Mouse (Mus musculus): ENCODE measurements around the gene Pik3cb.

The Pik3cb gene

DNA sequence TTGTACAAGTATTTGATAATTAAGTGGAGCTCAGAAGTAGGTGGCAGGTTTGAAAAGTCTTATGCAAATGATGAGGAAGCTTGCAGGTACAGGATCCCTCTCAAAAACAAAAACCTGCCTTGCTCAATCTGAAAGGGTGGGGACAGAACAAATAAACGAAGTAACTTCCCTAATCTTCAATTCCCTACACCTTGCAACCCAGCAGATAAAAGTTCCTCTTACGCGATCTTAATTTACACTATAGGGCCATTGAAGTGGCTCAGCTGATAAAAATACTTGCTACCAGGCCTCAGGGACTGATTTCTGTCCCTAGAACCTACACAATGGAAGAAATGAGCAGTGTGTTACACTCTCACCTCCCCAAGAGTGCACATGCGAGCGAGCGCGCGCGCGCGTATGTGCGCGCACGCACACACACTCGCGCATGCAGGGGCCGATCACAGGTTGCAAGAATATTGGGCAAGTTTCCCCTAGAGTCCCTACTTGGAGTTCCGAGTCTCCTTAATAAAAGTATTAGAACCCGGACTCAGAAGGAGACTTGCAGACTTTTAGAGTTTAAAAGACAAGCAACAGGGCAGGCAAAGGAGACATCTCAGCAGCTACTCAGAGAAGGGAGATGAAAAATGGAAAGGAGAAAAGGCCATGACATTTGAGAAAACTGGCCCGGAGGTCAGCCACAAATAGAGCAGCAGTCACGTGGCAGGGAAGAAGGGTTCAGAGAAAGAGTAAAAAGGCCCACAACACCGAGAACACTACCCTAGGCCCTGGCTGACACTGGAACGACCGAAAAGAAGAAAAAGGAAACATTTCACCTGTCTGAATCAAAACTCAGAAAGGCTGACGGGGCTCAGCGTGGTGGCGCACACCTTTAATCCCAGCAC is 6.7 kb upstream of the Pik3cb start:
- DNase-seq (ENCODE audit: extremely low read depth, low read depth): no peak

DNA sequence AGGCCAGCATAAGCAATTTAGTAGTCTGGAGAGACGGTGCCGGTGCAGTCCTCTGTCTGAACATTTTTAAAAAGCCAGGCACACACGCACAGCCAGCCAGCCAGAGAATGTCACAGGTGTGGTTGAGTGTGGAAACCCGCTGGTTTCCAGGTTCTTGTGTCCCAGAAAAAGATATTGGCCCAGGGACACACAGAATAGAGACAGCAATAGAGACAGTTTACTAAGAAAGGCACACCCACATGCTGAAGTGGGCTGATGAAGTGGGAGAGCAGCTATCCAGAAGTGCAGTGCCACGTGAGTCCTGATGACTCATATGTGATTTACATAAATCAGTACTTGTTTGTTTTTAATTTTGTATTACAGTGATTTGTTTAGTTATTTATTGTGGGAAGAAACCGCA is 5.3 kb upstream of the Pik3cb start:
- no peak for DNase-seq (ENCODE audit: extremely low read depth, low read depth)

DNA sequence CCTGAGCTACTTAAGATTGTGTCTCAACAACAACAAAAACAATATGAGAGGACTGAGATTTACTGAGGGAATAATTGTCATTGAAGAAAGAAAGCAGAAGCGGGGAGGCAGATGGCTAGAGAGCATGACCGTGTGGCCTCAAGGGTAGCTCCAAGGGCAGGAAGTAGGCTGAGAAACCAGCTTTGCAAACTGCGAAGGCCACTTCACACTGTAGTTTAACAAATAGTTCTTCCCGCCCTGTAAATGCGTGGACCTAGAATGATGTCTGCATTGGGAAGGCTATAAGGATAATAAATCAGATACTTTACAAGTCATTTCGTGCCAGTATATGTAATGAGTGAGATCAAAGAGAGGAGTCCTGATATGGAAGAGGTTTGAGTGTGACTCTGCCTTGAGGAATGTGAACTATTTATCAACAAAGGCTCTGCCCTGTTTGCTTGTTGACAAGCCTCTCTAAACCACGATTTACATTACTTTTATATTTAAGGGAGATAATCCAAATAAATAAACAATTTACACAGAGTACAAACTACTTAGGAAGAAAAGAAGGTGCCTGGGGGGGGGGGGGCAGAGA is 4.1 kb upstream of the Pik3cb start:
- no peak for DNase-seq (ENCODE audit: extremely low read depth, low read depth)

DNA sequence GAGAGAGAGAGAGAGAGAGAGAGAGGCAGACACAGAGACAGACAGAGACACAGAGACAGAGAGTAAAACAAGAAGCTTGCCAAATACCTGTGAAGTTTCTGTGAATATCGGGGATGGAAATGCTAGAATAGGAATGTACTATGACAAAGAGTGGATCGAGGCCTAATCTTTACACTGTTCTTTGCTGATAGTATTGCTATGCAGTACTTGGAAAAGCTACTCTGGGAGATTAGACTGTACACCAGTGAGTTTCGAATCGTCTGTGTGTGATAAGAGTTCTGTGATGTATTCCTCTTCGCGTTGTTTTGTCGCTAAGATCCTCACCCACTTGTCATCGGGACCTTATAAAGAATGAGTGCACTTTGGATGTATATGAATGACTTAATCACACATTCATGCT is 1.2 kb upstream of the Pik3cb start:
- DNase-seq (ENCODE audit: extremely low read depth, low read depth): no peak

DNA sequence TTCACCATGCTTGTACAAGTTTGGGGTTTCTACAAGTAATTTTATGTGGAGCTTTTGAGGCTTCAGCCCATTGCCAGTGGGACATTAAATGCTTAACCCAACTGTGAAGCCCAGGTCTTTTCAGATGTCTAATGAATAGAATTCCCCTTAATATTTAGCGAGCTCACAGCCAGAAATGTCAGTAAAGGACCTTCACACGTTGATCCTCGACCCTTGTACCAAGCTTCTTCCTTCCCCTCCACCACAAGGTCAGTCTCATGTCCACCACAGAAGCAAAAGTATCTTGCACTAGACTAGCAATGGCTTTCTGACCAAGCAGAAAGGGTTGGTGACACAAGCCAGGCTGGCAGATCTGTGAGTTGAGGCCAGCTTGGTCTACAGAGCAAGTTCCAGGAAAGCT is 750 bp upstream of the Pik3cb start:
- no peak for DNase-seq (ENCODE audit: extremely low read depth, low read depth)

DNA sequence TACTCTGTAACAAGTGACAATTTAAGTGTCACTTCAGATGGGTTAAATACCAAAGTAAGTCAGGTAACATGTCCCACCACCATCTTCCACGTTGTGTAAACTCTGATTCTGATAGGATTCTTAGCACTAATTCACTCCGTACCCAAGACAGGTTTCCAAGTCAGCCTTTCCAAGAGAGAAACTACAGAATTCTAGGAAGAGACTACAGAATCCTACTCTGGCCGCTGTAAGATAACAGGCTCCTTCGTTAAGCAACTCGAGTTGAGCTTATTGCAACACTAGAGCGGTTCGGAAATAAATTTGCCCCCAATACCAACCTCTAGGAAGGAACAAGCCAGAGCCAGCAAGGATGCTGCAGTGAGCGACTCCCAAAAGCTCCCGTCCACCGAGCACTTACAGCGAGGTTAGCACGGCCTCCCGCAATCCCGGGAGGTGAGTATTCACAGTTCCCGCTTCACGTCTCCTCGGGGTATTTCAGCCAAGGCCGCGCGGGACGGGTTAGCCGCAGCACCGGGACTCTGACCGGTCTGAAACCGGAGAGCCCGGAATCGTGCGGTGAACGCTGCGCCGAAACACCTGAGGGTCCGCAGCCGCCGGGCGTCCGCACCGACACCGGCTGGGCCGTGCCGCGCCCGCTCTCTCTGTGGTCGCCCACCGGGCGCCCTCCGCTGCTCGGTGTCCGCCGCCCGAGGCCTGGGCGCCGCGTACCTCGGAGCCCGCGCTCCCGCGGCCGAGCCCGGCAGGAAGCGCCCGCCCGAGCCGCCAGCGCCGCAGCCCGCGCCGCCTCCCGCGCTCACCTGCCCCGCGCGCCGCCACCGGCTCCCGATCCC is 1.0 kb downstream of the Pik3cb start:
- DNase-seq (ENCODE audit: extremely low read depth, low read depth): no peak

DNA sequence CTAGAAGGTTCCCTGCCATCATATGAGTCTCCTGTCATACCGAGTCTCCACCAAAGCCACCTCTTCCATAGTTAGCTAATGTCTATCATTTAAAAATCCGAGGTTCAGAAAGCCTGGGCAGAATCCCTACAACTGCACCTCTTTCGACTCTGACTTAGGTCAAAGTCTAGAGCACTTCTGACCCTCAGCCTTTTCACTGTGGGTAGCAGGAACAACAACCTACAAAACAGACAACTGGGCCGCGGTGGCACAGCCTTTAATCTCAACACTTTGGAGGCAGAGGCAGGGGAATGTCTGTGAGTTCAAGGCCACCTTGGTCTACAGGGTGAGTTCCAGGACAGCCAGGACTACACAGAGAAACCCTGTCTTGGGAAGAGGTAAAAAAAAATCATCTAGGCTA is 3.1 kb downstream of the Pik3cb start:
- no peak for DNase-seq (ENCODE audit: extremely low read depth, low read depth)

DNA sequence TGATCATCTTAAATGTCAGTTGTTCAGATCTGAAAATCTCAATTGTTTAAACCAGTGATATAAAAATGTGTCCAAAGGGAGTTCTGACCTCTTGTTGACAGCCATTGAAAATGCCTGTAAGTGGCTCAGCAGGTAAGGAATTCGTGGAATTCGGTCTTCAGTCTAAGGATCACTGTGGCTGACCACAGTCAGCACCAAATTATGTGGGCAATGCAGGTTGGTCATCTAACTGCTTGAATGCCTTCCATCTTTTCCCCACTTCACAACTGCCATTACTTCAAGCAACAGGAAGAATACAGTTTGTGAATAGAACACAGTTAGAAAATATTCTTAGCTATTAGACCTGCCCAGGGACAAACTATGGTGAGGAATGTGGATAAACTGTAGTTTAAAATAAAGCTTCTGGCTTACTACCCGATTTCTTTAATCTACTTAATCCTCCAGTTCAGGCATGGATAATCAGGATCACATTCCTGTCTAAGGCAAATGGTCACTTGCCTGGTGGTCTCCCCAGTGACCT is 8.4 kb downstream of the Pik3cb start:
- no peak for DNase-seq (ENCODE audit: extremely low read depth, low read depth)

DNA sequence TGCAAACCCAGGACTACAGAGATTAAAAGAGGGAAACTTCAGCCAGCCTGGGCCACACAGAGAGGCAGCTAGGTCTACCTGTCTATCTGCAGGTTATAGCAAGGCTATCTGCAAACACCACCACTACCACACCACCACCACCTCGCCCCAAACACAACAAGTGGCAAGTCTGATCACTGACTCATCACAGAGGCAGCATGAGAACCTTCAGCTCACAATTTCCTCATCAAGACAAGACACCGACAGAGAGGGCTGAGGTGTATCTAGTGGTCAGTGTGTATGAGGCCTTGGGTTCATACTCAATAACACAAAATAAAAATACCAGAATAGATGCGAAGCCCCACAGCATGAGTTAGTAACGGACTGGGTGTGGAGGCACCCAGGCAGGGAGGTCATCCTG is 9.3 kb downstream of the Pik3cb start:
- no peak for DNase-seq (ENCODE audit: extremely low read depth, low read depth)

DNA sequence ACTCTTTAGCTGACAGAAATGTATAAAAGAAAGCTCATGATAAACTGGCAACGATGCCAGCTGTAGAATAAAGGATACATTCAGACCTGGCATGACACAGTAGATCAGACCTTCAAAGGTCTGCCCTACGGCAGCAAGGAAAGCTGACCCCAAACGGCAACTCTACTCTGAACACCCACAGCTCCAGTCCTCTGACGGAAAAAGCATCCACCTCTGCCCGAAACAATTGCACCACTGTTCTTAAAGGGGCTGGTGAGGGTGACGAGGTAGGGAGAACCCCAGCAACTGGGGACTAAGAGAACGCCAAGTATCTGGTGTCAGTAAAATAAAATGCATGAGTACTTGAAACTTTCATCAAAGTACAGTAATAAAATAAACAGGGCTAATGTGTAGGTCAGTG is 12.8 kb downstream of the Pik3cb start:
- DNase-seq (ENCODE audit: extremely low read depth, low read depth): no peak

DNA sequence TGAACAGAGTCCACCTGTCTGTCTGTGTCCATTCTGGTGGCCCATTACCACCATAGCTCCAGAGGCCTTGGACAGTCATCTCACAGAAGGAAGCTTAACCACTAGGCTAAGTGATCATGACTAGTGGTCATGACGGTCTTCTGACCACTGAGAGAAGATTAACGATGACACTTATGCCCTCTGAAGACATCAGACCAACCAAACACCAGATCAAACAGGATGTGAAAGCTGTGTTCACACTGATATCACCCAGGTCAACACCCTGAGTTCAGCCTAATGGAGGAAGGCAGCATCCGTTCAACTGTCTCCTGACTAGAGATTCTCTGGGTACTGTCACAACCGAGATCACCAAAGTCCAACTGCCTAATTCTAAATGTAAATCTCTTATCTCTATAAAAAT is 17.7 kb downstream of the Pik3cb start:
- peak; percentile 64 for DNase-seq (ENCODE audit: extremely low read depth, low read depth)

DNA sequence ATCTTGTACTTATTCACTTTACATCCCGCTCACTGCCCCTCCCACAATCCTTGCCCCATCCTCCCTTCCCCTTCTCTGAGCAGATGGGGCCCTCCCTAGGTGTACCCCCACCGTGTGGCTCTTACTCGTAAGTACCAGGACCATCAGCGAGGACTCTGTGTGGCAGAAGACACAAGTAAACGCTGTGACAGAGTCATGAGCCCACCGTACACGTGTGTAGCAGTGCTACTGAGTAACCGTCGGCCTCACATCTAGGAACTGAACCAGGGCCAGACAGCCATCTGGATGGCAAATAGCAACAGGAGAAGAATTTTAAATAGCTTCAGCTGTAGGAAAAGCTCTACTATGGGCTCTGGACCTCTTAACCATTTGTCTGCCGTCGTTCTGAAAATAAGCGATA is 28.0 kb downstream of the Pik3cb start:
- DNase-seq (ENCODE audit: extremely low read depth, low read depth): no peak

DNA sequence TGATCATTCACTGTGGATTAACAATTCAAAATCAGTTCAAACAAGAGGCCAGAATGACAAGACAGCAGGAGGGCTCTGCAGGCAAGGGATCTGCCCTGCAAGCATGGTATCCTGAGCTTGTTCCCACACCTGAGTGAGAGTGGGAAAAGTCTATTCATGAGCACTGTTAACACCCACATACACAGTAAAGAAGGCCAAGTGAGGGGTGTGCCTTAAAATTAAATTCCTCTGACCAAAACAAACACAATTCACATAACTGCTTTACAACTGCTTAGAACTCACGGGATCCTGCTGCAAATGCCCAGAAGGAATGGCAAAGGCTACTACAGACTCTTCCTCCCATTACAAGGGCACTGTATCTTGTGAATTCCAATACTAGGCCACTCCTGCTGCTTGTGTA is 29.3 kb downstream of the Pik3cb start:
- no peak for DNase-seq (ENCODE audit: extremely low read depth, low read depth)

DNA sequence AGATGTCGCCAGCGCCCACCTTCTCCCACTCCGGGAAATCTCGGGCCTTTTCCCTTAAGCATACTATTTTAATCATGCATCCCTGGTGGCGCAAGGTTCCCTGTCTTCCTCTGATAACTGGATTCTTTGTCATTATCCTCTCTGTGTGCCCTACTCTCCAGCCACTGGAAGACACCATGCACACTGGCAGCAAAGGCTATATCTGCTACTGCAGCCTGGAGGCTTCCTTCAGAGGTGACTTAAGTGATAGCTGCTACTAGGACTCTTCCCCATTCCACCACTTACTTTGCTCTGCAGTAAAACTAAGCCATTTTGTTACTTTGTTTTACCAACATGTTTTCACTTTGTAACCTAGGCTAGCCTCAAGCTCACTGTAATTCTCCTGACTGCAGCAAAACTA is 30.2 kb downstream of the Pik3cb start:
- peak; percentile 30 for DNase-seq (ENCODE audit: extremely low read depth, low read depth)

DNA sequence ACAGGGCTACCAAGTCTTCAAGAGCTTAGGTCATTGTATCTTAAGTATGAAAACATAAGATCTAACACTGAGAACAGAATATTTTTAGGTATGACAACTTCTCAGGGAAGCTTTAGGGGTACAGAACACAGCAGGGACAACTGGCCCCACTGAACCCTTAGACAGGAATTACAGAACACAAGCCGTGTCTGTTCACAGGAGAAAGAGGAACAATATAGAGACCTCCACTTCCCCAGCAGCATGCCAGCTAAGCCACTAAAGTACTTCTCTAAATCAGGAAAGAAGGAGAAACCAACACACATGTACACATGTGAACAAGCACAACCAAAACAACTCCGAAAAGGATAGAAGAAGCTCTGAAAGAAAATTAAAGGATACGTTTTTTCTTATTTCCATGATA is 30.8 kb downstream of the Pik3cb start:
- DNase-seq (ENCODE audit: extremely low read depth, low read depth): peak; percentile 78

DNA sequence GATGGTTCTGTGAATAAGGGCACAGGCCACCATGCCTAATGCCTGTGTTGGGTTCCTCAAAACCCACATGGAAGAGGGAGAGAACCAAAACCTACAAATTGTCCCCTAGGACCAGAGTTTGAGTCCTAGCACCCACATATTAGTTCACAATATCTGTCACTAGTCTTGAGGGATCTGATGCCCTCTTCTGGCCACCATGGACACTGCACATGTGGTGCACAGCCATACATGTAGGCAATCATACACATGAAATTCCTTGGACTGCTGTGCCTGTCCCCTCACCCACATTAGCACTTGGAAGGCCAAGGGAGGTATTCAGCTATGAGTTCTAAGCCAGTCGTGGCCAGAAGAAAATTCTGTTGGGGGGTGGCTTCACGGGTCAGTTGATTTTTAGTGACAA is 36.0 kb downstream of the Pik3cb start:
- DNase-seq (ENCODE audit: extremely low read depth, low read depth): peak; percentile 15

DNA sequence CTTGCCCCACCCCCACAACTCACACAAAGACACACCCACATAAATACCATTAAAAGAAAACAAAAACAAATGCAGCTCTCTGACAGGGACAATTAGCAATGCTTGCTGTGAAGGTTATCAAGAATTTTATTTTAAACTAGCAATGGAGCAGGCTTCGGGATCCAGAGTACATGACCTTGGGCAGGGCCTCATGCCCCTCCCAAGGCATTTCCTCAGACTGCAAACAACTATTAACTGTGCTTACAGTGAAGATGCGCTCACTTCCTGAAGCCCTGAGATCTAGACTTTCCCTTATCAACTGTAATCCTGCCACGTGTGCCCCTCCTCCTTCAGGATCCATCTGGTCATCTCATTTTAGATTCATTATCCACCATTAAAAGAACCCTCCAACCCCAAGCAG is 36.6 kb downstream of the Pik3cb start:
- no peak for DNase-seq (ENCODE audit: extremely low read depth, low read depth)

DNA sequence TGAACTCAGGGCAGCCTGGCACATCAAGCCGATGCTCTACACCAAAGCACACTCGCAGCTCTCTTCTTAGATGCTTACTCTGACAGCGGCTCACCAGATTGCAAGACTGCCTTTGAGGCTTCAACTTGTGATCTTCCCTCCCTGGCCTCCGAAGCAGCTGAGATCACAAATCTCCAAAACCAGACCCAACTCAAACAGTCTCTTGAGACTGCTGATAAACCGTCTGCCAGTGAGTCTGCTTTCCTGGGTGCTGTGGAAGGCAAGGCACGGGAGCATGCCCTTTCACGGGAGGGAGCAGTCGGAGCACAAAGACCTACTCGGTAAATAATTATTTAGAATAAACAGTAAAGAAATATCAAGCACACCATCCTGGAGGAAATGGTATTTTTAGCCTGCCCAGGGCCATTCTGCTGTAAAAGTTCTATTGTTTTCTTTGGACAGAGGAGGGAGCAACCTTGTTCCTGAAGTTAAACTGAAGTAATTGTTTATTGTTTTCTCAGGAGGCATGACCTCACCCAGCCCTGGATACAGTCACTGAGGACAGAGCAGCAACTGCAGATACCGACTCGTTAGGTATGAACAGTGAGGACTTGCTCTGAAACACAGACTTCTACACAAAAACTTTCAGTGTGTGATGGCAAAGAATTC is 41.8 kb downstream of the Pik3cb start:
- DNase-seq (ENCODE audit: extremely low read depth, low read depth): no peak

DNA sequence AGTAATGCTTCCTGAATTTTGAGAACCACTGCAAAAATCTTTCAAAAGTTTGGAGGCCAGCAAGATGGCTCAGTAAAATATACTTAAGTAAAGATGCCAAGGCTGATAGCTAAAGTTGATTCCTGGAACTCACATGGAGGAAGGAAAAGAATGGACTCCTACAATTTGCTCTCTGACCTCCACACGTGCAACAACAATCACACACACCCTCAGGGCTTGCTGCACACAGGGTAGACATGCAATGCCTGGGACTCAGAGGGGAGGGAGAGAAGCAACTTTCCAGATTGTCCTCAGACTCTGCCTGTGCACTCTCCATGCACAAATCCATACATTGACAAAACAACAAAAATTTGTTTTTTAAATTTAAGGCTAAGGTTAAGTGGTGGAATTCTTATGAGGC is 42.8 kb downstream of the Pik3cb start:
- DNase-seq (ENCODE audit: extremely low read depth, low read depth): no peak

DNA sequence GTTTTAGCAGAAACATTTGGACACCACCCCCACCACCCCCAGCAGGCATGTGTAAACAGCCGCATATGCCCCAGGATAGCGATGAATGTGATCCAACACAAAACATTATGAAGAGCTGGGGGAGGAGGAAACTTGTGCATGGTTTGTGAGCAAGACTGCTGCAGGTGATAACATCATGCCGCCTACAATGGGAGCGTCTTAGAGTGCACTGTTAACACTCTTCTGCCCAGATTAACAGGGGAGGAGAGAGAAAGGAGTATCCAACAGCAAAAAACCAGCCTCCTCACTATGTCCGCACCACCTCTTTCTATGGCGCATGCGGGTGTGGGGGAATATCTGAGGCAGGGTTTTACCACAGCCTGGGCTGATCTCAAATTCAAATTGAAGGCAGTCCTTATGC is 45.2 kb downstream of the Pik3cb start:
- DNase-seq (ENCODE audit: extremely low read depth, low read depth): no peak

DNA sequence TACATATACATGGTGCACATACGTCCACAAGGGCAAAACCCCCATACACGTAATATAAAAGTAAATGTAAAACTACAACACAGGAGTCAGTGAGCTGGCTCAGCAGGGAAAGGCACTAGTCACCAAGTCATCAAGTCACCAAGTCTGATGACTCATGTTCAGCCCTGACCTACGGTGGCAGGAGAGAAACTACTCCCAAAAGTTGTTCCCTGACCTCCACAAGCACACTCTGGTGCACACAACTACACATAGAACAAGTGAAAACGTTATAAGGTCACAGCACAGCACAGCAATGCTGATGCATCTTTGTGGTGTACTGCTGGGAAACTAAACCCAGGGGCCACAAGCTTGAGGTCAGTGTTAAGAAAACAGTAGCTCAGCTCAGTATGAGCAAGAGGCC is 49.9 kb downstream of the Pik3cb start:
- no peak for DNase-seq (ENCODE audit: extremely low read depth, low read depth)

DNA sequence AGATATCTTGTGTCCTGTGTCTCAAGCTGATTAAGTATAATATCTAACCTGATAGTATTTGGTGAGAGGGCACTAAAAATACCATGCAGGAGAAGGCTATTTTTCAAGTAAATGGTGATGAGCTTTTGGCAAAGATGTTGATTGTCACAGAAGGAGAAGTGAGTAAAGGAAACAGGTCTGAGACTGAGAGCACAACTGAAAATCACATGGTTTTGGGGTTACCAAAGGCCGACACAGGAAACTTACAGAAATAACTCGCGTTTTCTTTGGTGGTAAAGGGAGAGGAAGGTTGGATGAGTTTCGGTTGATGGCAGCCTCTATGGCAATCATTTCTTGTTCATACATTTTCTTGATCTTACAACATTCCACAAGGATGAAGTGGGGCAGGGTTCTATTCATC is 50.5 kb downstream of the Pik3cb start:
- no peak for DNase-seq (ENCODE audit: extremely low read depth, low read depth)
